Mouse (Mus musculus): Measurements from ENCODE around the gene Alkbh4. TPM values are rescaled to one million over a fixed set of nuclear protein-coding genes. Genes with fewer than 3 reads are reported as not detected.
A peak's percentile ranks its signal among the peaks of the same experiment; 100 is the strongest.

Alkbh4 gene
- 23.8 and 24.6 TPM in 2 replicates for polyA plus RNA-seq (2016; fragmentation: Nextera tagmentation; extraction: Ambion mirVana)

DNA sequence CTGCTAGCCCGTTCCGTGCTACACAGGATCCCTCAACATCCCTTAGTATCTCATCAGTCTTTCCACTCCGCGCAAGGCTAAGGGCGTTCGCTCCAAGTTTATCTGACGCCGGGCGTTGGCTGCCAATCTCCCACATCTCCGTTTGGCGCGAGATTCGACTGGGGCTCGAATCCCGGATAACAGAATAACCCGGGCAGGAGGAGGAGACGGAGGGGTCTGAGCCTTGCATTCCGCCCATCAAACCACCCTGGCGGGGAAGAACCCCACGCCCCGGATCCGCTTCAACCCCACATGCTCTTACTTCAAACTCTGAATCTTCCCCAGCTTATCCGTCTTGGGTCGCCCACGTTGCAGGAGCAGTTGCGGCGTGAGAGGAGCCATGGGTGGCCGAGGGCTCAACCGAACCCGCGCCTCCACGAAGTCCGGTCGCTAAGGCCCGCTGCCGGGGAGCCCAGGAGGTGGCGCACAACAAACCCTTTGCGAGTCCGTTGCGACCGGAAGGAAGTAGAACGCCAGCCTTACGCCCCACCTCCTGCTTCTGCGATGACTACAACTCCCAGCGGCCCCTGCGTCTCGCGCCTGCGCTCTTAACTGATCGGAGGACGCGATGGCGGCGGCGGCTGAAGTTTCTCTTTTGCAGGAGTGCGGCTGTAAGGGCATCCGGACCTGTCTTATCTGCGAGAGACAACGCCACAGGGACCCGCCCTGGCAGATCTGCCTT is at the start of gene Alkbh4, which contains the start of gene Lrwd1:
Gene Alkbh4, plus strand, starts transcription at position 576 of the 721 bp plus-strand sequence.
Gene Lrwd1, minus strand, starts transcription at position 504 of the 721 bp plus-strand sequence.
- peak within 1 kb of the TSS; percentile 88 for H3K4me2 ChIP-seq (replicated peaks)
- peak within 1 kb of the TSS; percentile 74 for H3K9ac ChIP-seq
- peaks cover 42% of the 10 kb centered on the region for H3K36me3 ChIP-seq
- peak; percentile 92 for ATAC-seq (ENCODE audit: low FRiP score, low read depth)
- H3K27ac ChIP-seq: no peak within 1 kb of the TSS
- H3K4me3 ChIP-seq: peak within 1 kb of the TSS; percentile 59
- no peaks in the 10 kb centered on the region for H3K27me3 ChIP-seq (replicated peaks)
- no peaks in the 10 kb centered on the region for H3K9me3 ChIP-seq
- peaks cover 20% of the 10 kb centered on the region for H3K4me1 ChIP-seq
- WGBS: 1% methylated on average over 60 of the region's 60 CpGs

GRCm38 (mm10) chr5:136086290-136086689 is 49.7 kb upstream of the Alkbh4 start:
- Histone ChIP-seq H3K4me3 (no peak overlapping the region), H3K36me3 (no peaks in the 10 kb centered on the region), H3K9me3 (no peaks in the 10 kb centered on the region), H3K9ac (no peak overlapping the region), H3K27ac (no peak overlapping the region), H3K4me1 (peaks cover 17% of the 10 kb centered on the region), H3K4me2 (replicated peaks) (no peak overlapping the region), H3K27me3 (replicated peaks) (peaks cover 14% of the 10 kb centered on the region)
- WGBS: 92% methylated on average over 8 of the region's 8 CpGs
- ATAC-seq (ENCODE audit: low FRiP score, low read depth): no peak

- Histone ChIP-seq H3K4me1 (peaks cover 17% of the 10 kb centered on the region), H3K4me3 (no peak overlapping the region), H3K9me3 (no peaks in the 10 kb centered on the region), H3K9ac (no peak overlapping the region), H3K4me2 (replicated peaks) (no peak overlapping the region), H3K27ac (no peak overlapping the region), H3K27me3 (replicated peaks) (peaks cover 13% of the 10 kb centered on the region), H3K36me3 (no peaks in the 10 kb centered on the region)
- no peak for ATAC-seq (ENCODE audit: low FRiP score, low read depth)
- WGBS: 19% methylated on average over 14 of the region's 14 CpGs
Observed at GRCm38 (mm10) chr5:136088821-136089575, 46.9 kb upstream of the Alkbh4 start.

GRCm38 (mm10) chr5:136091927-136092326 is 44.0 kb upstream of the Alkbh4 start:
- Histone ChIP-seq H3K27me3 (replicated peaks) (peaks cover 3% of the 10 kb centered on the region; the same call in 1 of the 2 replicates), H3K36me3 (no peaks in the 10 kb centered on the region), H3K4me2 (replicated peaks) (no peak overlapping the region), H3K9me3 (no peaks in the 10 kb centered on the region), H3K4me3 (no peak overlapping the region), H3K4me1 (no peaks in the 10 kb centered on the region), H3K27ac (no peak overlapping the region), H3K9ac (no peak overlapping the region)
- no peak for ATAC-seq (ENCODE audit: low FRiP score, low read depth)
- 72% methylated on average over 5 of the region's 5 CpGs for WGBS

- H3K27me3 ChIP-seq (replicated peaks): peaks cover 3% of the 10 kb centered on the region
- H3K9me3 ChIP-seq: no peaks in the 10 kb centered on the region
- no peak overlapping the region for H3K9ac ChIP-seq
- ATAC-seq (ENCODE audit: low FRiP score, low read depth): no peak
- H3K4me1 ChIP-seq: no peaks in the 10 kb centered on the region
- 69% methylated on average over 8 of the region's 8 CpGs for WGBS
- no peak overlapping the region for H3K4me2 ChIP-seq (replicated peaks)
- H3K36me3 ChIP-seq: no peaks in the 10 kb centered on the region
- H3K27ac ChIP-seq: no peak overlapping the region
- H3K4me3 ChIP-seq: no peak overlapping the region
Observed at GRCm38 (mm10) chr5:136094249-136095010, 41.5 kb upstream of the Alkbh4 start.

GRCm38 (mm10) chr5:136095089-136095488 is 40.9 kb upstream of the Alkbh4 start:
- 74% methylated on average over 7 of the region's 7 CpGs for WGBS
- Histone ChIP-seq H3K27me3 (replicated peaks) (peaks cover 3% of the 10 kb centered on the region), H3K4me2 (replicated peaks) (no peak overlapping the region), H3K9ac (no peak overlapping the region), H3K4me3 (no peak overlapping the region), H3K36me3 (no peaks in the 10 kb centered on the region), H3K9me3 (no peaks in the 10 kb centered on the region), H3K4me1 (no peaks in the 10 kb centered on the region), H3K27ac (no peak overlapping the region)
- no peak for ATAC-seq (ENCODE audit: low FRiP score, low read depth)

GRCm38 (mm10) chr5:136098536-136098935 is 37.4 kb upstream of the Alkbh4 start:
- H3K4me2 ChIP-seq (replicated peaks): no peak overlapping the region
- H3K9me3 ChIP-seq: no peaks in the 10 kb centered on the region
- peaks cover 4% of the 10 kb centered on the region for H3K4me1 ChIP-seq
- no peak for ATAC-seq (ENCODE audit: low FRiP score, low read depth)
- H3K27ac ChIP-seq: no peak overlapping the region
- H3K4me3 ChIP-seq: no peak overlapping the region
- no peaks in the 10 kb centered on the region for H3K36me3 ChIP-seq
- 85% methylated on average over 10 of the region's 10 CpGs for WGBS
- no peak overlapping the region for H3K9ac ChIP-seq
- peaks cover 19% of the 10 kb centered on the region for H3K27me3 ChIP-seq (replicated peaks)

DNA sequence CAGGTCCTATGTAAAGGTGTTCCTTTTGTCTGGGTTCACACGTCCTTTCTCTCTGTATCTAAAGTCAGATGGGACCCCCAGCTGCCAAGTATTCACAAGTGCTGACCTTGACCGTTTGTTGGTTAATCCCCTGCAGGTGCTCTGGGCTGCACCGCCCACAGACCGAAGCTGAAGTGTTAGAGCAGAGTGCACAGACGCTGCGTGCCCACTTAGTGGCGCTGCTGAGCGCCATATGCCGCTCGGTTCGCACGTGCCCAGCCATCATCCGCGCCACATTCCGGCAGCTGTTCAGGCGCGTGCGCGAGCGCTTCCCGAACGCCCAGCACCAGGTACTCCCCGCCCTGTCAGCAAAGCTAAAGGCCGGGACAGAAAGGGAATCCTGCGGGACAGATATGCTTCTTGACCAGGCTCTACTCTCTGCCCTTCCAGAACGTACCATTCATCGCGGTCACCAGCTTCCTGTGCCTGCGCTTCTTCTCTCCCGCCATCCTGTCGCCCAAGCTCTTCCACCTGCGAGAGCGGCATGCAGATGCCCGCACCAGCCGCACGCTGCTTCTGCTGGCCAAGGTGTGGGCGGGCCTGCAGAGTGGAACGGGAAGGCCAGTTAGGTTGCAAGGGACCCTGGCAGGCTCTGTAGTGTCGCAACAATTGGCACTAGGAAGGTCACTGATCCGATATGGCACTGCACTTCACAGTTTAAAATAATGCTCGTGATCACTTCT is 33.7 kb upstream of the Alkbh4 start:
- WGBS: 7% methylated on average over 41 of the region's 41 CpGs
- peak; percentile 65 for ATAC-seq (ENCODE audit: low FRiP score, low read depth)
- H3K4me3 ChIP-seq: peak overlapping the region; percentile 27

DNA sequence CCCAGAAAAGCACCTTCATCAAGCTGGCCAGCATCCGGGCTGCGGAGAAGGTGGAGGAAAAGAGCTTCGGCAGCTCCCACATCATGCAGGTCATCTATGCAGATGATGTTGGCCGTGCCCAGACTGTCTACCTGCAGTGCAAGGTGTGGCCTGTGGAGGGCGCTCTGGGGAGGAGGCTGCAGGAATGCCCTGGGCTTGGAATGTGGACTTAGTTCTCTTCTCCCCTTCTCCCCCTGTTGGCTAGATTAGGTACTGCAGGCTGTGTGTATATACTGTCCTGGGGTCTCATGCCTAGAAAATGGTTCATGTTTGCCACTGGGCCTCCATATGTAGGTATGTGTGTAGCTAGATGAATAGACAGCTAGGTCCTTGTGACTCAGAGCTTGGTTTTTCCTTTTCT is 31.4 kb upstream of the Alkbh4 start:
- ATAC-seq (ENCODE audit: low FRiP score, low read depth): no peak
- Histone ChIP-seq H3K9ac (no peak overlapping the region), H3K27ac (no peak overlapping the region), H3K27me3 (replicated peaks) (peaks cover 19% of the 10 kb centered on the region), H3K4me3 (no peak overlapping the region), H3K9me3 (no peaks in the 10 kb centered on the region), H3K36me3 (no peaks in the 10 kb centered on the region), H3K4me1 (peaks cover 4% of the 10 kb centered on the region), H3K4me2 (replicated peaks) (no peak overlapping the region)
- WGBS: 83% methylated on average over 5 of the region's 5 CpGs

More for the DNA sequence above, 33.7 kb upstream of the Alkbh4 start:
- no peaks in the 10 kb centered on the region for H3K36me3 ChIP-seq
- peaks cover 19% of the 10 kb centered on the region for H3K27me3 ChIP-seq (replicated peaks)
- no peak overlapping the region for H3K27ac ChIP-seq
- H3K4me1 ChIP-seq: peaks cover 4% of the 10 kb centered on the region
- no peaks in the 10 kb centered on the region for H3K9me3 ChIP-seq
- H3K4me2 ChIP-seq (replicated peaks): peak overlapping the region; percentile 68
- no peak overlapping the region for H3K9ac ChIP-seq

DNA sequence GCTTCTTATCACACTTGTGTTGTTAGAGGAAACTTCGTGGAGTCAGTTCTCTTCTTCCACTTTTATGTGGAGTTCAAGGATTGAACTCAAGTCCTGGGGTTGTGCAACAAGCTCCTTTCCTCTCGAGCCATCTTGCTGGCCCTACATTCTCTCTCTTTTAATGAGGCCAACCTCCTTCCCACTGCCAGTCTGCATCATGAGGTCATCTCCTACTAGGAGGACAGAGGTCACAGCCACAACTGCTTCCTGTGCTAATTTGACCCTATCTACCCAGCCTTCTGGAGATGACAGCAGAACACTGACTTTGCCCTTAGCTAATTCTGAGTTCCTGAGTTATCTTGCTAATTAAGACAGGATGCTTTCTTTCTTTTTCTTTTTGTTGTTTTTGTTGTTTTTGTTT is 27.5 kb upstream of the Alkbh4 start:
- no peaks in the 10 kb centered on the region for H3K4me1 ChIP-seq
- no peak overlapping the region for H3K27ac ChIP-seq
- WGBS: 73% methylated on average over 2 of the region's 2 CpGs
- H3K4me3 ChIP-seq: no peak overlapping the region
- no peak overlapping the region for H3K9ac ChIP-seq
- H3K36me3 ChIP-seq: no peaks in the 10 kb centered on the region
- H3K9me3 ChIP-seq: no peaks in the 10 kb centered on the region
- no peak overlapping the region for H3K4me2 ChIP-seq (replicated peaks)
- H3K27me3 ChIP-seq (replicated peaks): peaks cover 4% of the 10 kb centered on the region; the same call in 1 of the 2 replicates
- no peak for ATAC-seq (ENCODE audit: low FRiP score, low read depth)

DNA sequence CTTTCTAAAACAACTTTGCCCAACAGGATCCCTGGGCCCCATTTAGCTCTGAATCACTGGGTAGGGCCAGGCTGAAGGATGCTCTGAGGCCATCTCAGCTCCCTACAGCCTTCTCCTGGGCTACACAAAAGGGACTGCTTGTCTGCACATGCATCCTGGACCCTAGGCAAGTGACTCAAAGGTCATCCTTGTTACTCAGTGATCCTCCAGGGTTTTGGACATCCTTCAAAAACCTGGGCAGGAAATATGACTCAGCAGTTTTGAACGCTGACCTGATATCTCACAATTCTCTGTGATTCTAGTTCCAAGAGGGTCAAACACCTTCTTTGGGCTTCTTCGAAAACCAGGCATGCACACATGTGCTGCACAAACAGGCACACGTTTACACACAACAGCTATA is 26.9 kb upstream of the Alkbh4 start:
- H3K27ac ChIP-seq: no peak overlapping the region
- H3K36me3 ChIP-seq: no peaks in the 10 kb centered on the region
- H3K4me2 ChIP-seq (replicated peaks): no peak overlapping the region
- no peak overlapping the region for H3K9ac ChIP-seq
- H3K4me1 ChIP-seq: no peaks in the 10 kb centered on the region
- WGBS: 83% methylated on average over 3 of the region's 3 CpGs
- ATAC-seq (ENCODE audit: low FRiP score, low read depth): no peak
- no peaks in the 10 kb centered on the region for H3K9me3 ChIP-seq
- no peak overlapping the region for H3K4me3 ChIP-seq
- no peaks in the 10 kb centered on the region for H3K27me3 ChIP-seq (replicated peaks)

Measured in neural tube, embryonic 12.5 days (tissue).